Mouse (Mus musculus) layer of hippocampus, adult 18-20 months (tissue): ENCODE results near the gene Zfp316. TPM values are rescaled to one million over a fixed set of nuclear protein-coding genes. Genes with fewer than 3 reads are reported as not detected.
A peak's percentile ranks its signal among the peaks of the same experiment; 100 is the strongest.

ENCODE experiments used
- DNase-seq, 2 experiments: peaks; one replicate each; pipeline ENCODE4 v3.0.0; 2022; ENCODE audit warnings: low spot score in 2 of 2
- total RNA-seq, 2 experiments: library from RNA; stranded (reverse); gene quantifications; 2 replicates each; pipeline ENCODE4 v1.2.3; 2021

Zfp316 gene
- total RNA-seq, 2 experiments from 2014 or later = 23.7 to 24.7 TPM

- no peak for DNase-seq
Observed at GRCm38 (mm10) chr5:143284762-143285161, 14.9 kb upstream of the Zfp316 start.

- no peak for DNase-seq
Observed at GRCm38 (mm10) chr5:143279247-143279646, 9.4 kb upstream of the Zfp316 start.

- no peak for DNase-seq
Observed at GRCm38 (mm10) chr5:143275761-143276160, 5.9 kb upstream of the Zfp316 start.

- no peak for DNase-seq
Observed at GRCm38 (mm10) chr5:143272540-143273330, 2.9 kb upstream of the Zfp316 start.

- no peak for DNase-seq
Observed at GRCm38 (mm10) chr5:143272108-143272507, 2.3 kb upstream of the Zfp316 start.

- DNase-seq = peak in 1 of 2 experiments; percentile 74
Observed at GRCm38 (mm10) chr5:143271642-143272041, 1.8 kb upstream of the Zfp316 start.

- DNase-seq = no peak
Observed at GRCm38 (mm10) chr5:143270151-143270519, 313 bp upstream of the Zfp316 start.

- DNase-seq = no peak
Observed at GRCm38 (mm10) chr5:143268985-143269362, 848 bp downstream of the Zfp316 start.

- DNase-seq = no peak
Observed at GRCm38 (mm10) chr5:143266794-143267193, 3.0 kb downstream of the Zfp316 start.

- DNase-seq = no peak
Observed at GRCm38 (mm10) chr5:143265409-143265808, 4.4 kb downstream of the Zfp316 start.

GRCm38 (mm10) chr5:143264689-143265088 lies 5.1 kb downstream of the Zfp316 start:
- DNase-seq = peak in 1 of 2 experiments; percentile 59

- DNase-seq = no peak
Observed at GRCm38 (mm10) chr5:143261636-143262035, 8.2 kb downstream of the Zfp316 start.

- no peak for DNase-seq
Observed at GRCm38 (mm10) chr5:143255802-143256201, 14.0 kb downstream of the Zfp316 start.

- DNase-seq = no peak
Observed at GRCm38 (mm10) chr5:143255131-143255519, 14.7 kb downstream of the Zfp316 start.

- DNase-seq = no peak
Observed at GRCm38 (mm10) chr5:143254487-143255130, 15.2 kb downstream of the Zfp316 start.

GRCm38 (mm10) chr5:143253881-143254486 lies 15.8 kb downstream of the Zfp316 start:
- DNase-seq = no peak

- DNase-seq = no peak
Observed at GRCm38 (mm10) chr5:143253186-143253880, 16.5 kb downstream of the Zfp316 start.

GRCm38 (mm10) chr5:143252791-143253185 lies 17.0 kb downstream of the Zfp316 start:
- DNase-seq = no peak

GRCm38 (mm10) chr5:143252039-143252438 lies 17.8 kb downstream of the Zfp316 start:
- no peak for DNase-seq

GRCm38 (mm10) chr5:143244926-143245325 lies 24.9 kb downstream of the Zfp316 start:
- no peak for DNase-seq

GRCm38 (mm10) chr5:143236036-143236435 lies 33.8 kb downstream of the Zfp316 start:
- no peak for DNase-seq
